Mouse (Mus musculus) yolk sac, embryonic 10.5 days (tissue): ENCODE data around the gene Kdm4a.
A peak's percentile ranks its signal among the peaks of the same experiment; 100 is the strongest.

Experiments used
- DNase-seq: peaks from one replicate; pipeline ENCODE4 v3.0.0-alpha.2; 2017; ENCODE audit warnings: low spot score

Gene Kdm4a

DNA sequence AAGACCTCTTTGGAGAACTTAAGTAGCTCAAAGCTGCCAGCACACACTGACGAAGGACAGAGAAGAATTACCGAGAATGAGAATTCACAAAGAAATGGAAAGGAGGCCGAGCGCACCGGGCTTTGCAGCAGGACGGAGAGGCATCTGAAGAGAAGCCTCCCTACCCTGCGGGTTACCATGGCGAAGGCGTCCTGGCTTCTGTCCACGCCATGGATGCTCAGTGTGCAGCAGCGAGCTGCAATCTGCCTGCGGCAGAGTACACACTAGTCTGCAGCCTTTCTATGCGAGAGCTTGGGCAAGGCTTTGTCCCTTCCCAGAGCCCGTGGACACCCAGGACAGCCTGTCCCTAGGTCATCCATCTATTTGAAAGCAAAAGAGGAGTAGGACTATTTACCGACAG, 23.3 kb downstream of the Kdm4a start:
- DNase-seq, result no peak

DNA sequence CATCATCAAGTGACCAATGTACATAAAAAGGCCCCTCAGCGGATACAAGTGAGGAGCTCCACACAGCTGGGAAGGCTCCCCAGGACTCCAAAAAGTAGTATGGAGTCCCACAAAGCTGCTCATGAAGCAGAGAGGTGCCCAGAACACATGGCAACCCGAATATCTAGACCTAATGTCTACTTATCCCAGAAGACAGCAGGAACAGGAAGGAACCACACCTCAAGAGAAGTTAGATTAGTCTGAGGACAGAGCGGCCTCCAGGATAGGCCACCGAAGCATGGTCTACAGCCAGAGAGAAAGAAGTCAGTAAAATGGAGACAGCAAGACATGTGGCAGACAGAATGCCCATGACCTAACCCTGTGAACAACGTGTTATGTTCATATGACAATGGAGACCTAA, 25.0 kb downstream of the Kdm4a start:
- DNase-seq, result no peak

DNA sequence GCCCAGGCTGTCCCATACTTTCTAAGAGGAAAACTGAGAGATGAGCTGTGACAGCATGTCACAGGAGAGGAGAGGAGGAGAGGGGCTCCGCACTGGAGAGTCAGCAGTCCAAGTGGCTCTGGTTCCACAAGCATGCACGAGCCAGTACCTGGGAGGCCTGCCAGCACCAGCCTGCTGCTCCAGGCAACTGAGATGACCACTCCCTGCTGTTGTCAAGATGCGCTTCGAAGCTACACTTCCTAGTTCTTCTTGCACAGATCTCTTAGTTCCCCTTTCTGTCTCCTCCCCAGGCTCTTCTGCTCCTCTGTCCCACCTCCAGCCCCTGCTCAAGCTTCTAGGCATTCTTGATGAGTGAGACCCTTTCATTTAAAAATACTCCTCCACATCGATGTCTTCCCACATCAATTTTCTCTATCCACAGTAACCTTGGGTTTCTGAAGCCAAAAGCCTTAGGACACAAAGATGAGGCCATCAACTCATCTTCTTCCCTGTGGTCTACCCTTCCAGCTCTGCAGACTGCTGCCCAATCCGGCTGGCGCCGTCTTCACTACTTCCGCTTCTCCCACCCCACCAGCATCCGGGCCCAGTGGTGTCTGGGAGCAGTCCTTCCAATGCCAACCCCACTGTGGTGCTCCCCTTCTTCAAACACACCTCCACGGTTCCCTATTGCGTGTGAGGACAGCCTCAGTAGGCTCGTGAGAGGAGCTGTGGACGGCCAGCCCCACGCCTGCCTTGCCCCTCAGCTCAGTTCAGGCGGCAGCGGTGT, 27.6 kb downstream of the Kdm4a start:
- no peak for DNase-seq

GRCm38 (mm10) chr4:118150804-118151203, 29.0 kb downstream of the Kdm4a start:
- DNase-seq, result no peak

DNA sequence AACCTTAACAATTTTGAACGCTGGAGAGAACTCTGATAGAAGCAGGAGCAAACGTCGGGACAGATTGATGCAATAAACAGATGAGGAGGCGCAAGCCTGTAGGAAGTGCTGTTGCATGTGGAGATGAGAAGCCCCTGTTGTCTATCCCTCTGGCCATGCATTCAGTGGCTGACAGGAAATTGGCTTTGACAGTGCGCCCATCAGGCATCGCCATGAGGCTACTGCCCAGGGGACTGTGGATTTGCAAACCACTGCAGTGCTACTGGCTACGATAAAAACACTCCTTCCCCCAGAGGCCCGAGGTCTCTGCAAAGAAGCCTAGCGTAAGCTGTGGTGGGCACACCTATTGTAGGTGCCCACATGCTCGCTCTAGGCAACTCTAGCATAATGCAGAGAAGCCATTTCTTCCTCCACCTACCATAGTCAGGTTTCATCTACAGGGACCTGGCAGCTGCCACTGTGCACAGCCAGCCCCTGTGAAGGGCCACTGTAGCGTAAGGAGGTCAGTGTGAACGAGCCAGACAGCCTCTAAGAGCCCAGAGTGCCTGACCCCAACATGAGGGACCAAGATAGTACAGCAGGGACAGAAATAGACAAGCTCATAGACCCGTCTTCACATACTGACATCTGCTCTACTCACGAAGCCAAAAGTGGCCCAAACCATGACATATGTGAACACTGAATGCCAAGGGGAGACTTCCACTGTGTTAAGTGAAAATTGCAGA, 29.7 kb downstream of the Kdm4a start:
- no peak for DNase-seq

DNA sequence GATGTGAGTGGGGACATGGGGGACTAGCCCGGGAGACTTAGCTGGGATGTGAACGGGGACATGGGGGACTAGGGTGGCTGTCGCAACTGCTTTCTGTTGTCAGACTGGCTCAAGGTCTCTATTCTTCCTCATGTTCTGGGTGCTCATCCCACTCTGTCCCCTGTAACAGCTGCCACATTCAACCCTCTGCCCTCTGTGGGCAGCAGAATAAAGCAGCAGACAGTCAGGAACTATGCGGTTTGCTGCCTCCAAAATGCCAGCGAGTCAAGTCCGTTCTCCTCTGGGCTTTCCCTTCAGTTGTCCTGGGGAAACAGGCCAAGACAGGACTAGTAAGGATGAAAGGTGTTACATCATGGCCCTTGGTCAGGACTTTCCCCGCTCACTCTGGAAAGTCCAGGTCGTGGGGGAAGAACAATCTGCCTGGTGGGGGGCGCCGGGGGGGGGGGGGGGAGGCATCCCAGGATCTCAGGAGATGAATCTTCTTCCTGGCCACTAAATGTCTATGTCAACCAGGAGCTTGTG, 30.7 kb downstream of the Kdm4a start:
- DNase-seq, result no peak

DNA sequence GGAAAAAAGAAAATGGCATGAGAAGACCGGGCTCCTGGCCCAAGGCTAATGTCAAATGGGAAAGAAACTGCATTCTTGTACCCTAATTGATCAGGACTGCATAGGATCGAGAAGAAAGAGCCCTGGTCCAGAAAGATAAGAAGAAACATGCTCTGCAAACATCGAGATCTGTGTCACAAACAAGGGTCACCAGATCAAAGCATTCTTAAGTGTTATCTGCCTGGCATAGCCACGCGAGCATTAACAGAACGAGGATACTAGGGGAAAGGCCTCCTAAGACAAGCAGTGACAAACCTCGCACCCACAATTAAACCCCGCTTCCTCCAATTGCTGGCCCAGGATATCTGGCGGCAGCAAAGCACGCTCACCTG, 31.5 kb downstream of the Kdm4a start:
- no peak for DNase-seq

DNA sequence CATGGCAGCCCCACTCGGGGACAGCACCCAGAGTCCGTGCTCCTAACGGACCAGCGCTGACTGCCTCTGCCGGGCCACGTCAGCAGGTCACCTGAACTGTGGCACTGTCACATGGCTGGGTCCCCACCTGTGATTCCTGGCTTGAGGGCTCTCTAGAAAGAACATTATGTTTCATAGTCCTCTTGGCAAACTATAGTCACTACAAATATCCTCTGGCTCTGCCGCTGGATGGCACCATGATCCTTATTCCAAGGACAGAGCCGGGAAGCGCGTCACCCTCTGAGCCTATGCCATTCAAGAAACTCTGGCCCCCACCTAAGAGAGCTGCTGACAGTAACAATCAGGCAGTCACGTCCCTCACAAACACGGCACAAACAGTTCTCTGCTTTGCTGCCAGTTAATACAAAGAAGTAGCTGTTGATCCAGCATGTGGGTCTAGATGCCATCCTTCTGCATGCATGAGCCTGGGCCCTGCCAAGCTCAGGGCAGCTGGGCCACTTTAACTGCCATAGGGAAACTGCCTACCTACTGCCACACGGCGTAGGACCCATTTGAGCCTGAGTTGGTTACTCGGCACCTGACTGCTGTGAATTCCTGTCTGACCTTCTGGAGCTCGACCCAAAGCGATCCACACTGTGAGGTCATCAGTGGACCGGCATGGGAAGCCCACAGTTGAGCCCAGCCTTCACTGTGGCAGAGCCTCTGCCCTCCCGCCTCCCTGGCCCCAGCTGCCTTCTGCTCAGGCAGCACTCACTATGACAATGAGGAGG, 32.1 kb downstream of the Kdm4a start:
- DNase-seq, result no peak

DNA sequence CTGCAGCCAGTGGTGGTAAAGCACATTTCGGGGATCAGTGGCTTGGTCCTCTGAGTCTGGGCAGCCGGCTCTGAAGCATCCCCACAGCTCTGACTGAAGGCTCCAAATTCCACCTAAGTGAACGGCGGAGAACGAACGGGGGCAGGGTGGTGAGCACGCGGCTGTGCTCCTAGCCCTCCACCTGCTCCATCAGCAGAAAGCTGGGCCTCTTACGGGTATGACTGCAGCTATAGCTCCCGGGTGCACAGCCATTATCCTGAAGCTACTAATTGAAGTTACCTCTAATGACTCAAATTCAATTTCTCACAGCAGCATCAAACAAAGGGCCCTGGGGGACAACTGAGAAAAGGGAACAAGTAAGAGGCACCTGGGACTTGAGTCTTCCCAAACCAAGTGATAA, 32.8 kb downstream of the Kdm4a start:
- DNase-seq, result no peak

GRCm38 (mm10) chr4:118144324-118144723, 35.5 kb downstream of the Kdm4a start:
- no peak for DNase-seq

GRCm38 (mm10) chr4:118143679-118144078, 36.2 kb downstream of the Kdm4a start:
- DNase-seq, result no peak

GRCm38 (mm10) chr4:118141511-118141910, 38.3 kb downstream of the Kdm4a start:
- no peak for DNase-seq

DNA sequence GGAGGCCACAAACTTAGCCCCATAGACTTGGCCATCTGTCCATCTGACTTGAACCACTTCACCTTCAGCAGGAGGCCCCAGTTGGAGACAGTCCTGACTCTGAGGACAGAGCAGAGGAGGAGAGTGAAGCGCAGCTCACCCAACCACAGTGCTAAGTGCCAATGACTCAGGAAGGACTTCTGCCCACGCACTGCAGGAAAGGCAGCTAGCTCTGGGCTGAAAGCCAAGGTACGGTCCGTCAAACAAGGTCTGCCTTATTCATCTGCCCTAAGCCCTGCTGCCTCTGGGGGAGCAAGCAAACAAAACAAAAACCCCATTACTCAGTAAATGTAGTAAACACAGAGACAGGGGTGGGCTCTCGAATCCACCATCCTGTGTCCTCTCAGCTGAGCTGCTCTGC, 41.0 kb downstream of the Kdm4a start:
- no peak for DNase-seq

GRCm38 (mm10) chr4:118137857-118138256, 42.0 kb downstream of the Kdm4a start:
- no peak for DNase-seq

DNA sequence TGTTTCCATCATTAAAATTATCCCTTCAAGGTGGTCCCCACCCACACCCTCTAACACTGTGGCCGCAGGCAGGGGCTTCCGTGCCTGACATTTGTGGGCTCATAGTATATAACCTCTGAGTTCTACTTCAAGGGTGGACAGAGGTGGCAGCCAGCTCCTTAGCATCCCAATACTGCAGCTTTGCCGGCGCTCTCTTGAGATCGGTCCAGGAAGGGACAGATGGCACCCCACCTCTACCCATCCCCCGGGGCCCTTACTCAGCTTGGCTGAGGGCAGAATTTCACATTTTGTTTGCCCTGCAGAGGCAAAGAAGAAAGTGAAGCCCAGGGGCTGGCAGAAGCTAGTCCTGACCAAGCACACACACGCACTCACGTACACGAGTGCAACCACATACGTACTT, 42.5 kb downstream of the Kdm4a start:
- DNase-seq, result no peak

DNA sequence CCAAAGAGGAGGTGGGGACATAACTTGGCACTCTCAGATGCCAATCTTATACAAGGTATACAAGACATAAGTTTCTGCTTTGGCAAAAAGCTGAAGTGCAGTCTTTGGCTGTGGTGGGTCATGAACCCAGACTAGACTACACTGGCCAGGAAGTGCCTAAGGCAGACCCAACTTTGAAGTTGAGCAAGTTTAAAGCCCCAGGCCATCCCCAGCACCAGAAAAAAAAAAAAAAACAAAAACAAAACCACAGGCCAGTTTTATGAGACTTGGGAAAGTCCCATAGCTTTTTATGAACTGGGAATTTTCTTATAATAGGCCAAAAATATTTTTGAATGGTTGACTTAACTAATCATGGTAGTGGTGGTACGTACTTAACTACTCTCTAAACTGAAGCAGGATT, 44.4 kb downstream of the Kdm4a start:
- DNase-seq, result no peak

DNA sequence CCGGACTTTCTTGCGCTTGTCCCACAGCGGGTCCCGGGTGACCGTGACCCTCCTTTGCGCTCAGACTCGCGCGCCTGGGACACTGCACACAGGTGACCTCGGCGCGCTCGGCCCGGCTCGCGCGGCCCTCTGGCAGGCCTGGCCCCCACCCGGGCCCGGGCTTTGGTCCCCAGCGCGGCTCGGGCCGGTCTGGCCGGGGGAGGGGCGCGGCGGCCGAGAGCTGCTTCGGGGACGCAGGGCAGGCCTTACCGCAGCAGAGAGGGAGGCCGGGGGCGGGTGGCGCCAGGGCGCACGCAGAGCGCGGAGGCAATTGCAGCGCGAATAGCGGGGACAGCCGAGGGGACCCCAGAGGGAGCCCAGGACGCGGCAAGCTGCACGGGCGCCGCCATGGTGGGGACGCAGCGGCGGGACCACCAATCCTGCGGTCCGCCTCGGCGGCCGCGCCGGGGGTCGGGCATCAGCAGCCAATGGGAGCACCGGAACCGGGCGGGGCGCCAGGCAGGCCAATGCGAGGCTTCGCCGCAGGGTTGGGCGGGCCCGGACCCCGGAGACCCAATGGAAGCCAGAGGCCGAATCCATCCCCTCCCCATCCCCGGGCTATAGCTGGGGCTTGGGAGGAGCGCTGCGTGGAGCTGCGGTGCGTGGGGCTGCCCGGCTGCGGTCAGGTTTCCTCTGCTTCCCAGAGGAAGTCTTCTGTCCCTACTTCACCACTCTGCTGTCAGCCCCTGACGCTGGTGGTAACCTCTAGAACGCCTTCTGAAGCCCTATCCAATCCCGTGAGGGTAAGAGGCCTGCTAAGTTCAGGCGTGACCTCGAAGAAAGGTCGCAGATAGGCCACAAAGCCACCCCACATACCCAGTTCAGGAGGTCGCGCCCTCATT, 45.1 kb downstream of the Kdm4a start, which contains the start of gene St3gal3:
St3gal3 (minus strand) TSS at position 430 of the 881 bp plus-strand sequence.
- DNase-seq, result peak; percentile 95

- no peak for DNase-seq
Measured at GRCm38 (mm10) chr4:118131329-118131728, 48.5 kb downstream of the Kdm4a start.

GRCm38 (mm10) chr4:118123030-118123704, 56.7 kb downstream of the Kdm4a start:
- peak; percentile 73 for DNase-seq

DNA sequence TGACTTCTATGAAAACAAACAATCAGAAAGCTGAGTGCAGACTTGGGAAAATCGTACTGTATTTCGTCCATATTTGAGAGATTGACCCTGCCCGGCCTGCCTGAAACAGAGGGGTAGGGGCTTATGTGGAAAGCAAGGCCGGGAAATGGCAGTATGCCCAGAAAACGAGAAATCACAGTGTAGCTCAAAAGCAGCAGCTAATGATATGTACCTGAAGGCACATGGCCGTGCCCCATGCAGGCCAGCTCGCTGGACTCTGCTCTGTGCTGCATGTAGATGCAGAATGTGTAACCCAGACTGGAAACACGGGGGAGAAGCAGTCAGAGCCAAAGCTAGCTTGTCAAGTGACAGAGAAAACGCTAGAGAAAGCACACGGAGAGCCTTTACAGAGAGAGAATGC, 57.8 kb downstream of the Kdm4a start:
- peak; percentile 20 for DNase-seq

DNA sequence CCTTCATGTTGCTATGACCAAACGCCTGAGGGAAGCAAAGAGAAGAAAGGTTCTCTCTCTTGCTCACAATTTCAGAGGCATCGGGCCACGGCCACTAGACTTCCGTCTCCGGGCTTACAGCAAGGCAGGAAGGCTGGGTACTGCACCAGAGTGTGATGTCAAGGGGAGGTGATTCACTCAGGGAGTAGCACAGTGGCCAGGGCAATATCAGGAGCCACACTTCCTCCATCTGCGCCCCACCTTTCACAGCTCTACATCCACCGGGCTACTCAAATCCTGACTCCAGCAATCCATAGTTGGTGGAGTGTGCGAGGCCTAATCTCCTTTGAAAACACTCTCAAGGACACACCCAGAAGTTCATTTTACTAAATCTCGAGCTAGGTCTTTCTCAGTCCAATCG, 62.3 kb downstream of the Kdm4a start:
- DNase-seq, result no peak
